Mouse (Mus musculus) CH12.LX (cell line): Measurements from ENCODE around the gene Fn1.

Source experiments
- CHD2 ChIP-seq: IDR thresholded peaks from 2 replicates; pipeline ENCODE4 v1.6.1; 2011; ENCODE audit warnings: low read length, improper control_type of control experiment
- CTCF ChIP-seq, 2 experiments: IDR thresholded peaks in 1 of 2; conservative IDR thresholded peaks in 1 of 2; 2 replicates each; pipeline ENCODE4 v1.5.1; 2011 to 2012; ENCODE audit warnings: low read depth in 2 of 2, low read length in 2 of 2, improper control_type of control experiment in 1 of 2, inconsistent platforms in 1 of 2, mild to moderate bottlenecking in 1 of 2, moderate library complexity in 1 of 2
- EP300 ChIP-seq: IDR thresholded peaks from 2 replicates; pipeline ENCODE4 v1.6.1; 2011; ENCODE audit warnings: low read length, improper control_type of control experiment
- KAT2A ChIP-seq: IDR thresholded peaks from 2 replicates; pipeline ENCODE4 v1.6.1; 2012; ENCODE audit warnings: low read length, improper control_type of control experiment, inconsistent platforms; ENCODE audit not compliant: insufficient replicate concordance
- MEF2A ChIP-seq: IDR thresholded peaks from 2 replicates; pipeline ENCODE4 v1.6.1; 2014; ENCODE audit warnings: low read depth, mild to moderate bottlenecking, inconsistent platforms, low read length, improper control_type of control experiment, borderline replicate concordance
- PAX5 ChIP-seq: IDR thresholded peaks from 2 replicates; pipeline ENCODE4 v1.6.1; 2012; ENCODE audit warnings: low read length, inconsistent platforms, mixed read lengths
- POLR2A ChIP-seq: IDR thresholded peaks from 2 replicates; pipeline ENCODE4 v1.6.1; 2011; ENCODE audit warnings: low read depth, mild to moderate bottlenecking, improper control_type of control experiment, low read length
- POLR2AphosphoS2 ChIP-seq: IDR thresholded peaks from 2 replicates; pipeline ENCODE4 v1.6.1; 2011; ENCODE audit warnings: low read depth, low read length, improper control_type of control experiment
- RCOR1 ChIP-seq: conservative IDR thresholded peaks from 2 replicates; pipeline ENCODE4 v1.6.1; 2012; ENCODE audit warnings: low read depth, mild to moderate bottlenecking, inconsistent platforms, low read length, improper control_type of control experiment
- SIN3A ChIP-seq: IDR thresholded peaks from 2 replicates; pipeline ENCODE4 v1.6.1; 2012; ENCODE audit warnings: low read length, improper control_type of control experiment, inconsistent platforms
- TCF12 ChIP-seq: IDR thresholded peaks from 2 replicates; pipeline ENCODE4 v1.6.1; 2014; ENCODE audit warnings: low read depth, mild to moderate bottlenecking, inconsistent platforms, low read length, improper control_type of control experiment
- UBTF ChIP-seq: IDR thresholded peaks from 2 replicates; pipeline ENCODE4 v1.6.1; 2012; ENCODE audit warnings: low read depth, mild to moderate bottlenecking, inconsistent platforms, low read length, improper control_type of control experiment, moderate library complexity
- USF2 ChIP-seq: conservative IDR thresholded peaks from 2 replicates; pipeline ENCODE4 v1.6.1; 2011; ENCODE audit warnings: low read depth, low read length, improper control_type of control experiment

DNA sequence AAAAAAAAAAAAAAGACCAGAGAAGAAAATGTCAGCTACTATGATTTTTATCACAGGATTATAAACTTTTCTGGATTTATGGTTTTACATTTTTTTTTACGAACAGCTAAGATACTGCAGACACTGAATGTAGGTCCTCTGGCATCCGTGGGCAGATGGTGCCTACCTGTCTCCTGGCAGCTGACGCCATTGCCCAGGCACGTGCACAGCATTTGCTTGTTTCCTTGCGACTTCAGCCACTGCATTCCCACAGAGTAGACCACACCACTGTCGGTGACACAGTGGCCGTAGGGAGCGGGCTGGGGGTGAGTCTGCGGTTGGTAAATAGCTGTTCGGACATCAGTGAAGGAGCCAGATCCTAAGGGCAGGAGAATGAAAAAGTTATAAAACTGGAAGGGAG lies 10.2 kb downstream of the Fn1 start:
- no peak for TF ChIP-seq PAX5
- TF ChIP-seq POLR2A: no peak
- TF ChIP-seq SIN3A: no peak
- no peak for TF ChIP-seq CTCF (conservative IDR thresholded peaks at IDR 0.05 in 1 of 2, IDR thresholded peaks at IDR 0.05 in 1 of 2; ENCODE audit: low read depth in 2 of 2, low read length in 2 of 2)
- no peak for TF ChIP-seq EP300
- TF ChIP-seq POLR2AphosphoS2: no peak
- TF ChIP-seq TCF12: no peak
- no peak for TF ChIP-seq CHD2
- TF ChIP-seq USF2: no peak
- no peak for TF ChIP-seq RCOR1
- no peak for TF ChIP-seq KAT2A
- no peak for TF ChIP-seq MEF2A
- no peak for TF ChIP-seq UBTF
